Mouse (Mus musculus) bone marrow macrophage, adult 2 months (primary cell): ENCODE results near the gene Ppp1r12a.

ENCODE experiments used
- CTCF ChIP-seq: IDR thresholded peaks from 2 replicates; pipeline ENCODE4 v1.5.1; 2012; ENCODE audit warnings: low read depth, mild to moderate bottlenecking, low read length, moderate library complexity
- POLR2A ChIP-seq: IDR thresholded peaks from 2 replicates; pipeline ENCODE4 v1.6.1; 2012; ENCODE audit warnings: mild to moderate bottlenecking, low read depth, low read length, borderline replicate concordance

DNA sequence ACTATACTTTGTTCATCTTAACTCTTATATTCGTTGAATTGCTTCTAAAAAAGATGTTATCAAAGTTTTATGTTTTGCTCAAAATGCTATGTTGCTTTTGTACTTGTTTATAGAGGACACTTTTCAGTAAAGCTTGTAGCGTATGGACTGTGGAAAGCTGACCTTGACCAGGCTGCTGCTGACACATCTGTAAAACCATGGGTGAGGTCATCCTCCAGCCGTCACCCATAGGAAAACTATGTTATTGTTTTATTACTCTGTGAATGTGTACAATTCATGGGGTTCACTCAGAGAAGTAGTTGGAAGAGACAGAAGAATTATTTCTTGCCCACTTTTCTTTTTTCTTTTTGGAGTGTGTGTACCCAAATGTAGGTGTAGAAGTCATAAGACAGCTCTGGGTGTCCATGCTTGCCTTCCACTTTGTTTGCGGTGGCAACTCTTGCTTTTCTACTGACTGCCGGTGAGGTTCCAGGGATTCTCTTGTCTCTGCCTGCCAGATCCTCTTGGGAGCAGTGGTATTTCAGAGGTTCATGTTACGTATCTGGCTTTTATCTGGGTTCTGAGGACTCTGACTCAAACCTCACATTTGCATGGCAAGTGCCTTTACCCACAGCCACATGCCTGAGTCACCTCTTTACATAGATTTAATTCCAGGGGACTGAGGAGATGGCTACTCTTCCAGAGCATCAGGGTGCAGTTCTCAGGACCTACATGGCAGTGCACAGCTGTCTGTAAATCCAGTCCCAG lies 11.0 kb downstream of the Ppp1r12a start:
- TF ChIP-seq CTCF (no peak), POLR2A (no peak)
